Mouse (Mus musculus): ENCODE data around the gene Trex1.
A peak's percentile ranks its signal among the peaks of the same experiment; 100 is the strongest.

Gene Trex1

DNA sequence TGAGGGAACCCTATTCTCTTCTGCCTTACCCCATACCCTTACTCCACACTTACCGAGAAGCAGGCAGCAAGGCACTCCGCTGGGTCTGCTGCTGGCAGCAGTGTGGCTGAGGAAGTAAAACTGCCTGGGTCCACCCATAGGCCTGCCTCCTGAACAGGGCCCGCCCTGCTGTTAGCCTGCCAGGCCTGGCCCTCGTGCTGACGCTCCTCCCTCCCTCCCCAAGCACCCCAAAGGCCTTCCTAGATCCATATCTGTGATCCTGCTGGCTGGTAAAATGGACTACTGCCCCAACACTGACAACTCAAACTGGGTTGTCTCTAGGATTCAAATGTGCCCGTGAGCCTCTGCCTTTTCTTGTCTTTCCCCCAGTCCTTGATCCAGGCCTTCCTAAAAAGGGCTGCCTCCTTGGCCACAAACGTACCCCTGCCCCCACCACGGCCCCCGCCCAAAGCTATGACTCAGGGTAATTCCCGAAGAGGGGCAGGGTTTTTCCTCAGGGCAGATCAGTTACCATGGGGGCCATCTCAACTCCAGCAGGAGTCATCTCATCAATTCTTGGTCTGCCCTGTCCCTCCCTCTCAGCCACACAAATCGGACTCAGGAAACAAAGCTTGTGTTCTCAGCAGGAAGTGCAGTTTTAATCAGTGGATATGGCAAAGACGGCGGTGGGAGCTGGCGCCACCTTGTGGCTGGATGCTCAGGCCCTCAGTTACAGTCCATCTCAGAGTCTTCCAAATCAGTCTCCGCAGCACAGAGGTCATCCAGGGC is at the start of gene Trex1:
TSS of gene Trex1 (minus strand) at position 599 of the 768 bp plus-strand sequence.
- peak; percentile 94 for DNase-seq

DNA sequence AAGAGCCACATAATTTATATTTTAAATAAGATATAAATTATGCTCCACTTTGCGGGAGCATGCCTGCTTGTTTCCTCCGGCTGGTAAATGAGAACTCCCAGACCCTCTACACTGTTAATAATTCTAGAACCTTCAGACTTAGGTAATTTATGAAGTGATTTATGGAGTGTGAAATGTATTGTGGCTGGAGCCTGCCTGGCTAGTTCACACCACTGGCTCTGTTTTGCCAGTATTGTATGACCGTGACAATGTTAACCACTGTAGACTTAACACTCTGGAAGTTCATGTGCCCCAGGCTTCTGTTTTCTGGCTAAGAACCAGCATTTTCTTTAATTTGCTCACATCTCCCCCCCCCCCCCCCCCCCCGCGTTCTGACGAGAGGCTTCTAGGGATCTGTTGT is 47.8 kb upstream of the Trex1 start:
- no peak for DNase-seq

DNA sequence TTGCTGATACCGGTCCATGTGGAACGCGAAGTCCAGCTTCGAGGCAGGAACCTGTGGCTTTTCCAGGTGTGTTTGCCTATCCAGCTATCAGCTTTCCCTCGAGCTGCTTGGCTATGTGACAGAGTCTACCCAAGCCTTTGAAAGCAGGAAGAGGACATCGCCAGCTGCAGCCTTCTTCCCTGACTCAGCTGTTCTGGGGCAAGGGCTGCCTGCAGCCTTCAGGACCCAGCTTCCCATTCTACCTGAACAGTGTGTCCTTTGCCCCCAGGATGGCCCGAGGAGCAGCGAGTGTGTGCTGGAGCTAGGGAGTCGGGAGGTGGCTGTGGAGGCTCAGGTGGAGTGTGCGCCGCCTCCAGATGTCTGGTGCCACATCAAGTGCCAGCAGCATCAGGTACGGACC is 46.1 kb upstream of the Trex1 start:
- no peak for DNase-seq

DNA sequence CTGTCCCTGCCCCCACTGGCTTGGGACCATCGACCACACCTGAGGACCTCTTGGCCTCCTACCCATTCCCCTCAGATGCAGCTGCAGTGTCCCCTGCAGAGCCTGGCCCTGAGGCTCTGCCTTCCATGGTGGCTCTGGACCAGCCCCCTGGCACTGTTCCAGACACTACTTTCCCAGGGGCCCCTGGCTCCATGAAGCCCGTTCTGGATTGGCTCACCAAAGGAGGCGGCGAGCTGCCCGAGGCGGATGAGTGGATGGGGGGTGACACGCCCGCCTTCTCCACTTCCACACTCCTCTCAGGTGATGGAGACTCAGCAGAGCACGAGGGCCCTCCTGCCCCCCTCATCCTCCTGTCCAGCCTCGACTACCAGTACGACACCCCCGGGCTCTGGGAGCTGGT is 45.5 kb upstream of the Trex1 start:
- DNase-seq = peak; percentile 46

DNA sequence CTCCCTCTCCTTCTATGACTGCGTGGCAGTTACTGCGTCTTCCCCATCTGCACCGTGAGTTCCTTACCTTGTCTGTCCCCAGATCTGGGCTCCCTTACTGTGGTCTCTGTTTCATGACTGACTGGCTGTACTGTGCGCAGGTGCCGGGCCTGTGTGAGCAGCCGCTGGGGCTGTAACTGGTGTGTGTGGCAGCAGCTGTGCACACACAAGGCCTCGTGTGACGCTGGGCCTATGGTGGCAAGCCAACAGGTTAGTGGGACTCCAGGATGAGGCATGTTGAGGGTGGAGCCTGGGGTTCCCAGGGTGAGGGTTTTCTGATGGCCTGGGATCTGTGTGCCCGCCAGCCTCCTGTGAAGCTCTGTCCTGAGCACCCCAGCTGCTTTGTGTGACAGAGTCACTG is 44.5 kb upstream of the Trex1 start:
- DNase-seq = no peak

DNA sequence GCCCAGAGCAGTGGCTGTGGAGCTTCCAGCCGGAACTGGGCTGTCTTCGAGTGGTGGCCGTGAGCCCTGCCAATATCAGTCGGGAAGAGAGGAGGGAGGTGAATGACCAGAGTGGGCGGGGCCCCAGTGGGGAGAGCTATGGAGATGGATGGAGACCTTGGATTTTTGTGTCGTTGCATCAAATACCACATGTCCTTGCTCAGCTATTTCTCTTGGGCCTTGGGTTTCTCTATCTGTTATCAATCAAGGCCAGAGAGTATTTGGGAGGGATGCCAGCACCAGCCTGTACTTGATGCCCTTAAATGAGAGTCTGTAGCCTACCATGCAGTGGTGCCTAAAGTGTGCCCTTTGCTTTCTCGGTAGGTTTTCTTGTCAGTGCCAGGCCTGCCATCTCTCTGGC is 43.7 kb upstream of the Trex1 start:
- DNase-seq = peak; percentile 39

DNA sequence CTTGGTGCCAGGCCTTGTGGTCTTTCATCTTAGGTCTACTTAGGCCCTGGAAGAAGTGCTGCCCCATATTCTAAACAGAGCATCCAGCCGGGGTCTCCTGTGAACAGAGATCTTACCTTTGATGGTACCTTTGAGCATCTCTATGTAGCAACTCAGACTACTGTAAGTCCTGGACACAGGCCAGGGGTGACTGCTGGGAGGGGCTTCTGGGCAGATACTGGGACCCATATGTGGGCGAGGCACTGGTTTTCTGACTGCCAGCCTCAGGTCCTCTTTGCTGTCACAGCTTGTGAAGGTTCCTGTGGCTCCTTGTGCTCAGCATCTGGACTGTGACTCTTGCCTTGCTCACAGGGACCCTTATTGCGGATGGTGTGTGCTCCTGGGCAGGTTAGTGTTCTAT is 43.0 kb upstream of the Trex1 start:
- no peak for DNase-seq

DNA sequence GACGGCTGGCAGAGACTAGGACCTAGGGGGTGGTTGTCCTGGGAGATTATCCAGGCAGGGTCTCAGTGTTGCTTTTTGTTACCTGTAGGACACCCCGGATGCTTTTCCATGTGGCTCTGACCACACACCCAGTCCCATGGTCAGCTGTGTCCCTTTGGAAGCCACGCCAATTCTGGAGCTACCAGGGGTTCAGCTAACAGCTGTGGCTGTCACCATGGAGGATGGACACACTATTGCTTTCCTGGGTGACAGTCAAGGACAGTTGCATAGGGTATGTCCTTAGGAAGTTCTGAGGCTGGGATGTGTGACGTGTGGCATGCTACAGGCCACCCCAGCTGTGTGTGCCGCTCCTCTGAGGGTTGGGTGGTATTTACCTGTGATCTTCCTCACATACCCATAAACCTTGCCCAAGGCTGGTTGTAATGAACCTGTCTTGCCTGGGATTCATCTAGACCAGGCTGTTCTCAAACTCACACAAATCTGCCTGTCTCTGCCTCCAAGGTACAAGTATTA is 42.5 kb upstream of the Trex1 start:
- DNase-seq = no peak

DNA sequence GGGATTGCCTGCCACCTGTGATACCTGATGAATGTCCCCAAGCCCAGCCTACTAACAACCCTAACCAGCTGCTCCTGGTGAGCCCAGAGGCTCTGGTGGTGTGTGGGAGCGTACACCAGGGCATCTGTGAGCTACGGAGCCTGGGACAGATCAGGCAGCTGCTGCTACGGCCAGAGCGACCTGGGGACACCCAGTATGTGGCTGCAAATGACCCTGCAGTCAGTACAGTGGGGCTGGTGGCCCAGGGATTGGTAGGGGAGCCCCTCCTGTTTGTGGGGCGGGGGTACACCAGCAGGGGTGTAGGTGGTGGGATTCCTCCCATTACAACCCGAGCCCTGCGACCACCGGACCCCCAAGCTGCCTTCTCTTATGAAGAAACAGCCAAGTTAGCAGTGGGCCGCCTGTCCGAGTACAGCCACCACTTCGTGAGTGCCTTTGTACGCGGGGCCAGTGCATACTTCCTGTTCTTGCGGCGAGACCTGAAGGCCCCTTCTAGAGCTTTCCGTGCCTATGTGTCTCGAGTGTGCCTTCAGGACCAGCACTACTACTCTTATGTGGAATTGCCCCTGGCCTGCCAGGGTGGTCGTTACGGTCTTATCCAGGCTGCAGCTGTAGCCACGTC is 40.9 kb upstream of the Trex1 start:
- DNase-seq = no peak

DNA sequence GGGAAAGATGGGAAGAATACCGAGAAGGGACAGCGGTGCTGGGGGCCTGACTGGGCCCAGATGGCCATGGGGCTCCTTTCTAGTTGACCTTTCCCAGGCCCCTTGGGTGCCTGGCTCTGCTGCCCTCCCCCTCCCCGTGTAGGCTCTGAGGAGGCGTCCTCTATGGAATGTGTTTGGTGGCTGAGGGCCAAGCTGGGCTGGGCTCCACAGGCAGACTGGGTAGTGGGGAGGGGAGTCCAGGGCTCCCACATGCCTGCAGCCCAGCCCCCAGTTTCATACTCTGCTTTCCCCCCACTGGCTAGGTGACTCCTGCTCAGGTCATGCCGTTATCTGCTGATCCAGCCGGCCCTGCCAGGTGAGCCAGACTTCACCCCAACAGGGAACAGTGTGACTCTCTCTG is 39.4 kb upstream of the Trex1 start:
- DNase-seq = peak; percentile 87

DNA sequence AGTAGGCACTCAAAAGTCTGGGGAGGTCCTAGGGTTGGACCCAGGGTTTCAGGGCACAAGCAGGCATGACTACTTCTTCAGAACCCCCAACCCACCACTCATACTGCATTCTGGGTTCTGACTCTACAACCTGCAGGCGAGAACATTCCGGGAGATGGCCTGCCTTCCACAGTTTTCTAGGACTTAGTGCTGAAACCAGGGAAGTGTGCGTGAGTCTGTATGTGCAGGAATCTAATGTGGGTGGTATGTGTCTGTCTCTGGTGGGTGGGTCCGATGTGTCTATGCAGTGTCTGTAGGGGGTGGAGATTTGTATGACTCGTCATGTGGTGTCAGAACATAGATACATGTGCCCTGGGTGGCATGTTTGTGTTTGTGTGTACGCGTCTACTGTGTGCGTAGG is 38.8 kb upstream of the Trex1 start:
- peak; percentile 17 for DNase-seq

DNA sequence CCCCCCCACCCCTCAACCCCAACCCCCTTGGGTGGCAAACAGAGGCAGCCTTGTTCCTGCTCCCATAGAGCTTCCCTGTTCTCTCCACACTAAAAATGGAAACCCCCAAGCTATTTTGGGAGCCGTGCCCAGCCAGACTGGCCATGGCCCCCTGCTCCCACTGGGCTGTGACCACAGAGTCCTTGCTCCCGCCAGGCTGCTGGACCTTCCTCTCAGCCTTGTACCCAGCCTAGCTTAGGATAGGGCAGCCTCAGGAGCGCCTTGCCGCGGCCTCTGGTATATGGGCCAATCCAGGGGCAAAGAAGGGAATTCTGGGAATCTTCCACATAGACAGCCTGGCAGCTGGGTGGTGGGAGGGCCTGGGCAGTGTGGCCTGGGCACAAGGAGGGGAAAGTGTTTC is 38.3 kb upstream of the Trex1 start:
- DNase-seq = peak; percentile 55

DNA sequence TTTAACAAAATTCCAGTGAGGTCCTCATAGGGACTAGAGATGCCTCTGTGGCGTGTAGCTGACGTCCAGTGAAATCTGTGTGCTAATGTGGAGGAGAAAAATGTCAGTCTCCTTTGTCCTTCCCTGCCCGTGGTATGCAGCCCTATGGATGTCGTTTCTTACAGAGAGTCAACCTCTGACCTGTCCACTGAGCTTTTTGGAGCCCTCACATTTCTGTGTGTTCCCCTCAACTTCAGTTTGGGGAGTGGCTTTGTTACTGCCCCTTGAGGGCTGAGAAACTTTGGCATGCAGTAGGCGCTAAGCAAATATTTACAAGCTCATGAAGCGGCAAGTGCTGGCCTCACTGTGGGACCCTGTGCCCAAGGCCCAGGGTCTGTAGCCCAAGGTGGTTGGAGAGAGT is 37.8 kb upstream of the Trex1 start:
- DNase-seq = peak; percentile 56

DNA sequence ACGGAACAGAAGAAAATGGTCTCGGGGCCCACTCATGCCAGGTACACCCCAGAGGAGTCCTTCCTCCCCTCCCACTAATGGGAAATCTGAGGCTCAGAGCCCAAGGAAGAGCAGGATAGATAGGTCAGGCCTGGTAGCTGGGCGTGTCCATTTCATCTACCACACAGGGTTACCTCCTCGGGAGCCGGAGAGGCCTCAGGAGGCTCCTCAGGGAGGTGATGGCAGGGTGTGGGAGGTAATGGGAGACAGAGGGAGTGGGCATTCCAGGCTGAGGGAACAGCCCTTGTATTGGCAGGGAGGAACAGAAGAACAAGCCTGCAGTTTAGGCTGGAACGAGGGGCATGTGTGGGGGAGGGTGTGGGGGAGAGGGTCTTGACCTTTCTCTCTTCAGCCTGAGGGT is 37.3 kb upstream of the Trex1 start:
- DNase-seq = peak; percentile 25

DNA sequence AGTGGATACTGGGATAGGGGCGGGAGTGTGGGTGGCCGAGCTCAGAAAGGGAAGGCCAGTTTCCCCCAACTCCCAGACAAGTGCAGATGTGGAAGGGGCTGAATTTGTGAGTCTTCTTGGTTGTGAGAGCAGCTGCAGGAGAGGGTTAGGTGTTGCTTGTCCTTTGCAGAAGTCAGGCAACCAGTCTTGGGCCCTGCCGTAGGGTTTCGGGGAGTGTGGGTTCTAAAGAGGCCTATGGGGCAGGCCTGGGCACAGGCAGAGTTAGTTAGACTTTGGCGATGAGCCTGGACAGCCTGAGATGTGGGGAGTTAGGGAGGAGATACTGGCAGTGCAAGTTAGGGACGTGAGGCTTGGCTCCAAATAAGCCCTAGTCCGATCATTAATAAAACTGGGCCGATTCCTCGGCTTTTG is 36.7 kb upstream of the Trex1 start:
- DNase-seq = peak; percentile 51

DNA sequence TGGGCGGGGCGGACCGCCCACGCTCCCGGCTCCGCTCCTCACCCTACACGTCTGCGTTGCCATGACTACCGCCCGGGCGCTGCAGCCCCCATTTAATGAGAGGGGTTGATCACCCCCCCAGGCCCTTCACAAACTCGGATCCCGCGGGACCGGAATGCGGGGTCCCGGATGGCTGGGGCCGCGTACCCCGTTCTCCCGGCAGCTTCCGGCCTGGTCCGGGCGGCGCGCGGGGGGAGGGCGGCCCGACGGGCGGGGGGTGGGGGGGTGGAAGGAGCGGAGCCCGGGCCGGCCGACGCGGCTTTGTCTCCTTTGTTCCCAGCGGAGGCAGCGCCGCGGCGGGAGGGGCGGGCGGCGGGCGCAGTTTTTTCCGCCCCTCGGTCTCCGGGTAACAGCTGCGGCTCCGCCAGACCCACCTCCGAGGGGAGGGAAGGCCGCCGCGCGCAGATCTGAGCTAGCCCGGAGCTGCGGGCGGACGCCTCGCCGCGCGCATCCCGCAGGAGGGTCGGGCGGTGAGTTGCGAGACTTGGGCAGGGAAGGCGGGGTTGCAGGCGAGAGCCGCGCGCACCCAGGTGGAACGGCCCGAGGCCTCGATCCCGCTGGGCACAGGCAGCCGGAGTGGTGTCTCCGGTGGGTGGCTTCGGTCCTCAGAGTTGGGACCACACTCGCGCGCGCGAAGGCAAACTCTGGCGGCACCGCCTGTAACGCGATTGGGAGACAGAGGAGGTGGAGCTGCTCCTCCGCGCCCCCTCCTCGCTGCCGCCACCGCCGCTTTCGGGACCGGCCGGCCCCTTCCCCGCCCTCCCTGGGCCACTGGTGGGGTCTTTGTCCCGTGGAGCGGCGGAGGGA is 35.8 kb upstream of the Trex1 start, which contains the start of gene Plxnb1:
TSS of gene Plxnb1 (plus strand) at position 253 of the 846 bp plus-strand sequence.
- peak; percentile 86 for DNase-seq

DNA sequence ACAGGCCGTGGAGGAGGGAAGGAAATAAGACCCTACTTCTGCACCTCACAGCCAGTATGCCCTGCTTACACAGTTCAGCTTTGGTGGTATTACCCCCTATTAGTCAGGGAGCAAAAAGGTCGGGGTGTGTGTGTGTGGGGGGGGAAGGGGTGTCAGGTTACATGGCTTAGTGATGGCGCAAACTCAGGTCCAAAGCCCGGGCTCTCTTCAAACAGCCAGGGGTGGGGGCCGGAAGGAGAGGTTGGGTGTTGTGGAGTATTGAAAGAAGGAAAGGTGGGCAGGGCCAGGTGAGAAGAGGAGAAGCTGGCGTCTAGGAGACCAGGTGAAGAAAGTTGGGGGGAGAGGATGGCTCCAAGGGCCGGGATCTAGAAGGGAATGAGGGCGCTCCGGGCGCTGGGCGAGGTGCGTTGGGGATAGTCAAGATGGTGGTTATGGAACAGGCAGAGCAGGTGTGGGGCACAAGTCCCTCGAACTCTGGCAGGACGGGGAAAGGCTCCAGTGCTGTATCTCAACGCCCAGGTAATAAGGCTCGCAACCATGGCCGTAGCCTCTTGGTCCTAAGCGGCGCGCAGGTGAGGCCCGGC is 35.1 kb upstream of the Trex1 start:
- DNase-seq = peak; percentile 74

DNA sequence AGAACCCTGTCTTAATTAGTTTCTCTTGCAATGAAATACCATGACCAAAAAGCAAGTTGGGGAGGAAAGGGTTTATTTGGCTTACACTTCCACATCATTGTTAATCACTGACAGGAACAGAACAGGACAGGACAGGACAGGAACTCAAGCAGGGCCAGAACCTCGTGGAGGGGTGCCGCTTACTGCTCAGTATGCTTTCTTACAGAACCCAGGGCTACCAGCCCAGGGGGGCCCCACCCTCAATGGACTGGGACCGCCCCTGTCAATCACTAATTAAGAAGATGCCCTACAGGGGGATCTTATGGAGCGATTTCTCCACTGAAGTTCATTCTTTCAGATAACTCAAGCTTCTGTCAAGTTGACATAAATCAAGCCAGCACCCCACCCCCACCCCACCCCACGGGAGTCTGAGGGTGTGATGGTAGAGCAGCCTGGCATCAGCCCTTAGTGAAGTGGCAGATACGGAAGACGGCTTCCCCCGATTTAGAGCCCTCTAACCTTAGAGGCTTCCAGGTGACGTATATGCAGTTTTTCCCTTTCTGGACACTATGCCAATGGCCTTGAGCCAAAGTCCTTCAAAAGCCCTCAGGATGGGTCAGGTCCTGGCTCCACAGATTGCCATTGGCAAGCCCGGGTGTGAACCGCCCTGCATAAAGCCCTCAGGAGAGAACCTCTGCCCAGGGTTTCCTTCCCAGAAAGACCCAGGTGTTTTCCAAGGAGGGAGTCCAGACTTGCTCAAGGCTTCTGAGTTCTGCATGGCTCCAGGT is 34.4 kb upstream of the Trex1 start:
- DNase-seq = peak; percentile 77

DNA sequence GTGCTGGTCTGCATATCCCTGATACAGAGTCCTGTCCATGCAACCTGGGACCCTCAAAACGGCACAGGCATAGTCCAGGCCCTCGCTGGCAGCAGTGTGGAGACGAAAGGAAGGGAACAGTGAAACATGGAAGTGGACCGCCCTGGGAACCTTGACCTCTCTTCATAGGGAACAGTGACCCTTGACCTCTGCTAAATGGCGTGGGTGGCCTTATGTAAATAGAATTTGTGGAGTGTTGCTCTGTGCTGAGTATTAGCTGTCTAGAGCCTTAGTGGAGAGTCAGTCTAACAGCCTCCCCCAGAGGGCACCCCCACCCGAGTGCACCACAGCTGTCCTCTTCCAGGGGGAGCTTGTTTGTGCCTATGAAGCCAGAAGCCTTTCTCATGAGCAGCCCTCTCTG is 33.3 kb upstream of the Trex1 start:
- peak; percentile 33 for DNase-seq

DNA sequence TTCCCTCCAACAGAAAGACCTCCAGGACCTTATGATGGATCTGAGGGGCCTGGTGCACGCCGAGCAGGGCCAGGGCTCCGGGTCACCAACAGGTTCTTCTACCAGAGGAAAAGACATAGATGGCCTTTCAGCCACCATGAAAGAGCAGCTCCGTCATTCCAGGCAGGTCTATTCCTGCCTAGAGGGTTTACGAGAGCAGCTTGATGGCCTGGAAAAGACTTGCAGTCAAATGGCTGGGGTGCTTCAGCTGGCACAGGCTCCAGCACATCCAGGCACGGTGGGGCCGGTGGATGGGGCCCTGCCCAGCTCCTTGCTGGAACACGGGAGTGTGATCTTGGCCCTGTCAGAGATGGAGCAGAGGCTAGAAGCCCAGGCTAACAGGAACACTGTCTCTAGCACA is 32.3 kb upstream of the Trex1 start:
- DNase-seq = no peak

DNA sequence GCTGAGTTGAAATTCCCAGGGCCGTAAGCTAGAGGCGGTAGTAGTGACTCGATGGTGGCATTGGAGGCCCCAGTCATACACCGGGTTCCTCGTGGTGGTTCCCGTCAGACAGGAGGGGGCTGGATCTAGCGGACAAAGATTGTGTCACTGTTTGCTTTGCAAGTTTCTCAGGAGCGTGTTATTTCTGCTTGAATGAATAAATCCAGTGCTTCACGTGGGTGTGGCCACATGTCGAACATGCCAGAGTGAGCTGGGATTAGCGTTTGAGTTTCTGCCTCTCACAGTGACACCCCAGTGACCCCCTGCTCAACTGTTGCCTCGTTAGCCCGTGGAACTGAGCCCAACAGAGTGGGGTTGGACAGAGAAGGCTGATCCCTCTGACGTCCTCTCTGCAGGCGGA is 30.9 kb upstream of the Trex1 start:
- peak; percentile 49 for DNase-seq

DNA sequence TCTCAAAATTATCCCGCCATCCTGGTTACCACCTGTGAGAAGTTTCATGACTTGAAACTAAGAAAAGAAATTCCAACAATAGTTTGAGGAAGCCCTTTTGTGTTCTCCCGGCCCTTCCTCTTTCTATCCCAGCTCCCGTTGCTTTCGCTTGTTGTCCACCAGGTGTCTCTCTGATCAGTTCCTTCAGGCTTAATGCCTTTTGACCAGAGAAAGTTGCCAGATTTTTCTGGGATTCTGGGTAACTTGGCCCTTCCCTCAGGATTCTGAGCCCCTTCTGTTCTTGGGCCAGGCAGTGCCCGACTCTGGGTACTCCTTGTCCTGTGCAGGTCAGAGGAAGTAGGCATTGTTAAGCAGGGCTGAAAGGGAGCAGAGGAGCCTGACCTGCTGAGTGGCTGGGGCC is 28.5 kb upstream of the Trex1 start:
- DNase-seq = peak; percentile 78

Data from lung, postnatal 10 days (tissue).